Mouse (Mus musculus): ENCODE measurements around the gene Slc45a3.

- TF ChIP-seq CTCF (IDR thresholded peaks at IDR 0.05; ENCODE audit: low read depth) (peak; percentile 90), EP300 (IDR thresholded peaks at IDR 0.05; ENCODE audit: low read depth) (no peak)
Measured at GRCm38 (mm10) chr1:131981378-131982013, 18.7 kb downstream of the Slc45a3 start.
